Mouse (Mus musculus): Measurements from ENCODE around the gene Slc25a35. TPM values are rescaled to one million over a fixed set of nuclear protein-coding genes. Genes with fewer than 3 reads are reported as not detected.

Gene Slc25a35
- polyA plus RNA-seq (2012; rRNA removed): 0.50 and 0.72 TPM in 2 replicates

GRCm38 (mm10) chr11:68967337-68968282 is at the start of gene Slc25a35:
Gene Slc25a35, plus strand, starts transcription at chr11:68968131.

GRCm38 (mm10) chr11:68926981-68927380 is 41.0 kb upstream of the Slc25a35 start, which contains the start of gene Odf4:
Gene Odf4, minus strand, starts transcription at chr11:68927081.

GRCm38 (mm10) chr11:68957308-68957707 is 10.6 kb upstream of the Slc25a35 start, which contains the start of gene Arhgef15:
Gene Arhgef15, minus strand, starts transcription at chr11:68957480.

GRCm38 (mm10) chr11:68975085-68975484 is 7.2 kb downstream of the Slc25a35 start, which contains the start of gene Rangrf:
Gene Rangrf, minus strand, starts transcription at chr11:68975185.

GRCm38 (mm10) chr11:69008182-69009121 is 40.5 kb downstream of the Slc25a35 start, which contains the start of gene Pfas:
Gene Pfas, minus strand, starts transcription at chr11:69008460.

GRCm38 (mm10) chr11:69015644-69016441 is 47.9 kb downstream of the Slc25a35 start, which contains the start of gene Ctc1:
Gene Ctc1, plus strand, starts transcription at chr11:69015911.

Other genes with a start within 250 kb of the Slc25a35 start
- 26.5 and 28.7 TPM in 2 replicates for gene Ndel1, start 96.3 kb upstream of the Slc25a35 start, polyA plus RNA-seq (2012; rRNA removed)
- 0.06 TPM in 2 replicates for gene Rnf222, start 79.6 kb upstream of the Slc25a35 start, polyA plus RNA-seq (2012; rRNA removed)
- 1,723 and 1,900 TPM in 2 replicates for gene Rpl26, start 66.5 kb upstream of the Slc25a35 start, polyA plus RNA-seq (2012; rRNA removed)
- gene Odf4, start 41.0 kb upstream of the Slc25a35 start, polyA plus RNA-seq (2012; rRNA removed): not detected in 2 replicates
- 2.4 and 3.3 TPM in 2 replicates for gene Arhgef15, start 10.7 kb upstream of the Slc25a35 start, polyA plus RNA-seq (2012; rRNA removed)
- gene Rangrf, start 7.1 kb downstream of the Slc25a35 start, polyA plus RNA-seq (2012; rRNA removed): 9.2 and 10.1 TPM in 2 replicates
- gene Pfas, start 40.3 kb downstream of the Slc25a35 start, polyA plus RNA-seq (2012; rRNA removed): 5.6 and 6.6 TPM in 2 replicates
- gene Ctc1, start 47.8 kb downstream of the Slc25a35 start, polyA plus RNA-seq (2012; rRNA removed): 13.8 and 16.8 TPM in 2 replicates
- gene Aurkb, start 77.5 kb downstream of the Slc25a35 start, polyA plus RNA-seq (2012; rRNA removed): 37.0 and 39.6 TPM in 2 replicates
- gene Borcs6, start 91.6 kb downstream of the Slc25a35 start, polyA plus RNA-seq (2012; rRNA removed): 6.1 and 6.7 TPM in 2 replicates
- gene Tmem107, start 102.7 kb downstream of the Slc25a35 start, polyA plus RNA-seq (2012; rRNA removed): 9.0 and 9.5 TPM in 2 replicates
- 28.3 and 32.3 TPM in 2 replicates for gene Vamp2, start 120.4 kb downstream of the Slc25a35 start, polyA plus RNA-seq (2012; rRNA removed)
- 6.8 and 9.4 TPM in 2 replicates for gene Per1, start 127.1 kb downstream of the Slc25a35 start, polyA plus RNA-seq (2012; rRNA removed)
- 0.15 and 0.19 TPM in 2 replicates for gene Hes7, start 152.3 kb downstream of the Slc25a35 start, polyA plus RNA-seq (2012; rRNA removed)
- 0.11 and 0.12 TPM in 2 replicates for gene 9130213A22Rik, start 154.5 kb downstream of the Slc25a35 start, polyA plus RNA-seq (2012; rRNA removed)
- 0.10 and 0.26 TPM in 2 replicates for gene Aloxe3, start 157.8 kb downstream of the Slc25a35 start, polyA plus RNA-seq (2012; rRNA removed)
- gene Alox12b, start 188.9 kb downstream of the Slc25a35 start, polyA plus RNA-seq (2012; rRNA removed): not detected in 2 replicates
- gene Alox8, start 229.7 kb downstream of the Slc25a35 start, polyA plus RNA-seq (2012; rRNA removed): 0.01 TPM in 1 of 2 replicates, not detected in the other